Mouse (Mus musculus) liver, embryonic 14.5 days (tissue): ENCODE measurements around the gene Ccser1.

Experiments
- CTCF ChIP-seq: IDR thresholded peaks from 2 replicates; pipeline ENCODE4 v1.5.1; 2016; ENCODE audit warnings: antibody characterized with exemption, low read depth, control low read depth
- EP300 ChIP-seq: IDR thresholded peaks from 2 replicates; pipeline ENCODE4 v1.6.1; 2016; ENCODE audit warnings: antibody characterized with exemption, low read depth

DNA sequence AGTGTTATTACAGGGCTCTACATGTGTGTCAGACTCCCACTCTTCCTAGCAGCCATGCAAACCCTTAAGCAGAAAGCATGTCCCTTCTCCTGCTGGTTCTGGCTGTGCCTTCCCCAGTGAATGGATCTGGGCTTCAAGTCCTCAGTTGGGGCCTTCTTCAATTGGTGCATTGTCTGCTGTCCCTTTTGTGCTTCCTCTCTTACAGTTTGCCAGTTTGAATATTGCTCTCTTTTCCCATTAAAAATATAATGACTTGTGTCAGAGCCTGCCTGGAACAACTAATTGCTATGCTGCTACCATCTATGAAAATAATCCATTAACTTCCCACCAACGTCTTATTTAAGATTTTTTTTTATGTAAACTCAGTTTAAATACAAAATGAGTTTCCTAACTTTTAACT lies 566.2 kb downstream of the Ccser1 start:
- TF ChIP-seq EP300 (no peak), CTCF (no peak)
